Mouse (Mus musculus): ENCODE measurements around the gene Olfr1314. TPM values are rescaled to one million over a fixed set of nuclear protein-coding genes. Genes with fewer than 3 reads are reported as not detected.

Gene Olfr1314
- not detected in 2 replicates for polyA plus RNA-seq (2015; fragmentation: Nextera tagmentation; extraction: Ambion mirVana)

- Histone ChIP-seq H3K9ac (no peak within 1 kb of the TSS), H3K4me3 (no peak within 1 kb of the TSS), H3K4me2 (no peak within 1 kb of the TSS), H3K27me3 (no peaks in the 10 kb centered on the region), H3K27ac (no peak within 1 kb of the TSS), H3K9me3 (no peaks in the 10 kb centered on the region), H3K36me3 (no peaks in the 10 kb centered on the region), H3K4me1 (no peaks in the 10 kb centered on the region)
- ATAC-seq (ENCODE audit: insufficient number of reproducible peaks, low FRiP score, low TSS enrichment, low read depth) = no peak
Observed at GRCm38 (mm10) chr2:112096681-112097080, at the start of gene Olfr1314. Olfr1314 (minus strand) TSS chr2:112096781.

- 62% methylated on average over 2 of the region's 2 CpGs for WGBS
- ATAC-seq (ENCODE audit: insufficient number of reproducible peaks, low FRiP score, low TSS enrichment, low read depth) = no peak
- no peaks in the 10 kb centered on the region for H3K27me3 ChIP-seq
- no peaks in the 10 kb centered on the region for H3K9me3 ChIP-seq
- no peaks in the 10 kb centered on the region for H3K4me1 ChIP-seq
- no peak within 1 kb of the TSS for H3K9ac ChIP-seq
- H3K27ac ChIP-seq = no peak within 1 kb of the TSS
- H3K4me3 ChIP-seq = no peak within 1 kb of the TSS
- no peak within 1 kb of the TSS for H3K4me2 ChIP-seq
- H3K36me3 ChIP-seq = no peaks in the 10 kb centered on the region
Observed at GRCm38 (mm10) chr2:112140029-112140428, 43.4 kb upstream of the Olfr1314 start, which contains the start of gene Olfr1317. Olfr1317 (plus strand) TSS chr2:112140329.

GRCm38 (mm10) chr2:112134877-112135276 is 38.3 kb upstream of the Olfr1314 start, which contains the start of gene Olfr1316:
Olfr1316 (minus strand) TSS chr2:112134977.
- no peaks in the 10 kb centered on the region for H3K4me1 ChIP-seq
- H3K4me3 ChIP-seq = no peak within 1 kb of the TSS
- H3K27ac ChIP-seq = no peak within 1 kb of the TSS
- WGBS = 85% methylated on average over 2 of the region's 2 CpGs
- no peaks in the 10 kb centered on the region for H3K36me3 ChIP-seq
- no peaks in the 10 kb centered on the region for H3K9me3 ChIP-seq
- no peak within 1 kb of the TSS for H3K4me2 ChIP-seq
- no peak within 1 kb of the TSS for H3K9ac ChIP-seq
- no peak for ATAC-seq (ENCODE audit: insufficient number of reproducible peaks, low FRiP score, low TSS enrichment, low read depth)
- no peaks in the 10 kb centered on the region for H3K27me3 ChIP-seq

GRCm38 (mm10) chr2:112115340-112115739 is 18.8 kb upstream of the Olfr1314 start, which contains the start of gene Olfr1315-ps1:
Olfr1315-ps1 (minus strand) TSS chr2:112115440.
- Histone ChIP-seq H3K4me3 (no peak within 1 kb of the TSS), H3K9me3 (no peaks in the 10 kb centered on the region), H3K4me2 (no peak within 1 kb of the TSS), H3K27ac (no peak within 1 kb of the TSS), H3K4me1 (no peaks in the 10 kb centered on the region), H3K27me3 (no peaks in the 10 kb centered on the region), H3K9ac (no peak within 1 kb of the TSS), H3K36me3 (no peaks in the 10 kb centered on the region)
- no peak for ATAC-seq (ENCODE audit: insufficient number of reproducible peaks, low FRiP score, low TSS enrichment, low read depth)
- WGBS = 68% methylated on average over 1 of the region's 1 CpGs

- no peak for ATAC-seq (ENCODE audit: insufficient number of reproducible peaks, low FRiP score, low TSS enrichment, low read depth)
- Histone ChIP-seq H3K27ac (no peak within 1 kb of the TSS), H3K27me3 (no peaks in the 10 kb centered on the region), H3K36me3 (no peaks in the 10 kb centered on the region), H3K4me2 (no peak within 1 kb of the TSS), H3K4me3 (no peak within 1 kb of the TSS), H3K4me1 (no peaks in the 10 kb centered on the region), H3K9ac (no peak within 1 kb of the TSS), H3K9me3 (no peaks in the 10 kb centered on the region)
Observed at GRCm38 (mm10) chr2:112077743-112078142, 18.8 kb downstream of the Olfr1314 start, which contains the start of gene Olfr1313. Olfr1313 (minus strand) TSS chr2:112077843.

GRCm38 (mm10) chr2:112050138-112050537 is 46.4 kb downstream of the Olfr1314 start, which contains the start of gene Olfr1312:
Olfr1312 (minus strand) TSS chr2:112050238.
- Histone ChIP-seq H3K36me3 (no peaks in the 10 kb centered on the region), H3K4me1 (no peaks in the 10 kb centered on the region)
- 29% methylated on average over 1 of the region's 1 CpGs for WGBS

More at GRCm38 (mm10) chr2:112050138-112050537, 46.4 kb downstream of the Olfr1314 start, which contains the start of gene Olfr1312:
- Histone ChIP-seq H3K9ac (no peak within 1 kb of the TSS), H3K27ac (no peak within 1 kb of the TSS), H3K9me3 (no peaks in the 10 kb centered on the region), H3K4me3 (no peak within 1 kb of the TSS), H3K27me3 (no peaks in the 10 kb centered on the region), H3K4me2 (no peak within 1 kb of the TSS)
- no peak for ATAC-seq (ENCODE audit: insufficient number of reproducible peaks, low FRiP score, low TSS enrichment, low read depth)

Other genes starting within 250 kb of the Olfr1314 start
- not detected in 2 replicates for gene Olfr1305, start 219.6 kb downstream of the Olfr1314 start, polyA plus RNA-seq (2015; fragmentation: Nextera tagmentation; extraction: Ambion mirVana)
- gene Olfr1306, start 180.5 kb downstream of the Olfr1314 start, polyA plus RNA-seq (2015; fragmentation: Nextera tagmentation; extraction: Ambion mirVana) = not detected in 2 replicates
- gene Olfr1307, start 147.3 kb downstream of the Olfr1314 start, polyA plus RNA-seq (2015; fragmentation: Nextera tagmentation; extraction: Ambion mirVana) = not detected in 2 replicates
- not detected in 2 replicates for gene Olfr1308, start 131.8 kb downstream of the Olfr1314 start, polyA plus RNA-seq (2015; fragmentation: Nextera tagmentation; extraction: Ambion mirVana)
- gene Olfr1309, start 106.5 kb downstream of the Olfr1314 start, polyA plus RNA-seq (2015; fragmentation: Nextera tagmentation; extraction: Ambion mirVana) = not detected in 2 replicates
- gene Olfr1310, start 84.1 kb downstream of the Olfr1314 start, polyA plus RNA-seq (2015; fragmentation: Nextera tagmentation; extraction: Ambion mirVana) = not detected in 2 replicates
- gene Olfr1311, start 72.4 kb downstream of the Olfr1314 start, polyA plus RNA-seq (2015; fragmentation: Nextera tagmentation; extraction: Ambion mirVana) = not detected in 2 replicates
- not detected in 2 replicates for gene Olfr1312, start 46.5 kb downstream of the Olfr1314 start, polyA plus RNA-seq (2015; fragmentation: Nextera tagmentation; extraction: Ambion mirVana)
- gene Olfr1313, start 18.9 kb downstream of the Olfr1314 start, polyA plus RNA-seq (2015; fragmentation: Nextera tagmentation; extraction: Ambion mirVana) = not detected in 2 replicates
- gene Olfr1315-ps1, start 18.7 kb upstream of the Olfr1314 start, polyA plus RNA-seq (2015; fragmentation: Nextera tagmentation; extraction: Ambion mirVana) = not detected in 2 replicates
- not detected in 2 replicates for gene Olfr1316, start 38.2 kb upstream of the Olfr1314 start, polyA plus RNA-seq (2015; fragmentation: Nextera tagmentation; extraction: Ambion mirVana)
- gene Olfr1317, start 43.5 kb upstream of the Olfr1314 start, polyA plus RNA-seq (2015; fragmentation: Nextera tagmentation; extraction: Ambion mirVana) = not detected in 2 replicates
- not detected in 2 replicates for gene Olfr1318, start 57.4 kb upstream of the Olfr1314 start, polyA plus RNA-seq (2015; fragmentation: Nextera tagmentation; extraction: Ambion mirVana)
- gene Lpcat4, start 142.7 kb upstream of the Olfr1314 start, polyA plus RNA-seq (2015; fragmentation: Nextera tagmentation; extraction: Ambion mirVana) = 17.0 and 21.0 TPM in 2 replicates
- not detected in 2 replicates for gene Nutm1, start 162.5 kb upstream of the Olfr1314 start, polyA plus RNA-seq (2015; fragmentation: Nextera tagmentation; extraction: Ambion mirVana)
- gene Nop10, start 165.1 kb upstream of the Olfr1314 start, polyA plus RNA-seq (2015; fragmentation: Nextera tagmentation; extraction: Ambion mirVana) = 185 and 207 TPM in 2 replicates
- 8.0 and 8.6 TPM in 2 replicates for gene Slc12a6, start 169.0 kb upstream of the Olfr1314 start, polyA plus RNA-seq (2015; fragmentation: Nextera tagmentation; extraction: Ambion mirVana)
- not detected in 2 replicates for gene Gm21985, start 169.5 kb upstream of the Olfr1314 start, polyA plus RNA-seq (2015; fragmentation: Nextera tagmentation; extraction: Ambion mirVana)